Mouse (Mus musculus) limb, embryonic 15.5 days (tissue): ENCODE measurements around the gene Pitpna. TPM values are rescaled to one million over a fixed set of nuclear protein-coding genes. Genes with fewer than 3 reads are reported as not detected.

Experiments used
- ATAC-seq: fragments of 200-750 bp; cut with Nextera tagmentation; 2 replicates; pipeline ENCODE4 v1.8.0; 2017; ENCODE audit warnings: low read depth, moderate TSS enrichment; ENCODE audit not compliant: insufficient number of reproducible peaks, low FRiP score, low TSS enrichment
- H3K27ac ChIP-seq: fragments of 300-500 bp; sonication (generic); 2 replicates; pipeline ENCODE4 v1.5.1; 2015; ENCODE audit warnings: moderate library complexity, mild to moderate bottlenecking, inconsistent platforms
- H3K27me3 ChIP-seq: fragments of 300-500 bp; sonication (generic); 2 replicates; pipeline ENCODE4 v1.6.1; 2015; ENCODE audit warnings: inconsistent platforms
- H3K36me3 ChIP-seq: fragments of 300-500 bp; sonication (generic); 2 replicates; pipeline ENCODE4 v1.6.1; 2015; ENCODE audit warnings: inconsistent platforms
- H3K4me1 ChIP-seq: fragments of 300-500 bp; sonication (generic); 2 replicates; pipeline ENCODE4 v1.6.1; 2015; ENCODE audit warnings: inconsistent platforms
- H3K4me2 ChIP-seq: fragments of 300-500 bp; sonication (generic); 2 replicates; pipeline ENCODE4 v1.6.1; 2015; ENCODE audit warnings: mild to moderate bottlenecking, inconsistent platforms
- H3K4me3 ChIP-seq: fragments of 300-500 bp; sonication (generic); 2 replicates; pipeline ENCODE4 v1.5.1; 2015; ENCODE audit warnings: mild to moderate bottlenecking, inconsistent platforms
- H3K9ac ChIP-seq: fragments of 300-500 bp; sonication (generic); 2 replicates; pipeline ENCODE4 v1.6.1; 2015; ENCODE audit warnings: inconsistent platforms
- H3K9me3 ChIP-seq: fragments of 300-500 bp; sonication (generic); 2 replicates; pipeline ENCODE4 v1.6.1; 2016; ENCODE audit warnings: inconsistent platforms
- WGBS: fragments of 180-500 bp; shearing (Covaris S2); methylation state at CpG from one replicate; pipeline ENCODE4 v1.1.7; 2015; 5-methylcytosine and 5-hydroxymethylcytosine counted together
- polyA plus RNA-seq: library from polyadenylated mRNA; unstranded; fragments of >200 nt; fragmentation: Nextera tagmentation; extraction: Ambion mirVana; gene quantifications from 2 replicates; pipeline ENCODE4 v1.2.1, GENCODE M21; 2015

Pitpna gene
- polyA plus RNA-seq, 1 experiment from 2014 or later, result 65.4 TPM

DNA sequence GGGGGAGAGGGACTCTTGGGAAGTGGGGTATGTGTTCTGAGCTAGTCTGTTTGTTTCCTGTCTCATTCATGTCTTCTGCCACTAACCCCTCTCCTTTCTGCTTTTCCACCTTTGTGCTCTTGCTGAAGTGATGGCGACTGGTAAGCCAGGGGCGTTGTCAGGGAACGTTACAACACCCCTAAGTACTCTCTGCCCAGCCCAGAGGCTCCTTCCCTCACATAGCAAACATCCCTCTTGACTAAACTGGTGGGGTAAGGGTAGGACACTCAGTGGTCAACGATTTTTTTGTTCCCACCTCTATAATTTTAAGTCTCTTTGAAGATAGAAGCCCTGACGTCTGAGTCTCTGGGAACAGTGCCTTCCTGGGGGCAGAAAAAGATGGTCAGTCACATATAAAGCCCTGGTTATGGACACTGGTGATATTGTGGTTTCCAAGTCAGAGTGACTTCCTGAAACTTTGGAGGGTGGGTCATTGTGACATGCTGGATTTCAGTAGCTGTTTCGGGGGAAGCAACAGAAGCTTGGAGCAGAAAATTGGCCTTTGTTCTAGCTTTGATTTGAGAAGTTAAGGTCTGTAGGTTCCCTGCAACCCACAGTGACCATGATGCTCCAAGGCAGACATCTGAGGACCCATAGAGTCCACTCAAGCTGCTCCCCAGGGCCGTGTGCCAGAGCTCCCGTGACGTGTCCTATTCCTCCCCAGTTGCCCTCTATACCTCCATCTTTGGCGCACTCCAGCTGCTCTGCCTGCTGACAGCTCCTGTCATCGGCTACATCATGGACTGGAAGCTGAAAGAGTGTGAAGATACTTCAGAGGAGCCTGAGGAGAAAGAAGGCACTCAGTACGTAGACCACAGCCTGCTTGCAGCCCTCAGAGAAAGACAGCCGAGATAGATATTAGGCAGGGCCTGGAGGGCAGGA, 21.4 kb upstream of the Pitpna start:
- Histone ChIP-seq H3K4me1 (peaks cover 7% of the 10 kb centered on the region), H3K4me2 (no peak overlapping the region), H3K9ac (no peak overlapping the region), H3K27ac (no peak overlapping the region), H3K9me3 (no peaks in the 10 kb centered on the region), H3K4me3 (no peak overlapping the region), H3K36me3 (no peaks in the 10 kb centered on the region), H3K27me3 (no peaks in the 10 kb centered on the region)
- 76% methylated on average over 13 of the region's 13 CpGs for WGBS
- ATAC-seq, result no peak

DNA sequence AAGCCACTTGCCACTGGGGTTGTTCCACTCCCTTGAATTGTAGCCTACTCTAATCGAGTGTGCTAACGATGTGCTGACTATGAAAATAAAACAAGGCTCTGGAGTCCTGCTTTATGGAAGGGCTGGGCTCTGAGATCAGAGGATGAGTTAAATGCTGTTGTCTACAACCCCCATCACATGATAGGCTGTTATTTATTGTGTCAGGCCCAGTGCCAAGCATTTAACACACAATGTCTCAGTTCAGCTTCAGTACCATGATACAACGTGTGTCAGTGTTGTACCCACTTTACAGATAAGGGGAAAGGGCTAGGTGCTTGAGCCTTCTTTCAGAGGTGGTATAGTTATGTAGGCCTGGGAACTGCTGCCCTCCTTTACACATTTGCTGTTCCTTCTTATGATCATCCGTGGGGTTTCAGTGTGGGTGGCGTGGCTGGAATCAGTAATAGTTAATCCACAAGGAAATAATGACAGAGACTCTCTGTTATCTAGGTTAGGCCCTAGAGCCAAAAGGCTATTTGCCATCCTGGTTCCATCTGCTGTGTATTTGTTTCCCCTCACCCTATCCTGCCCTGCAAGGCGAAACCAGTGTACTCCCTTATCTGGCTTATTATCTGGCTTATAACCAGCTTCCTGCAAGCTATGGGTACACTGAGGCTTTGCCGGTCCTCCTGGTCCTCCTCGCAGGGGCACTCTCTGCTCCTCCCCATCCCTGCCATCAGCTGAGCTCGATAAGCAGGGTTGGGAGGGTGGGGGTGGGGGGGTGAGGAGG, 20.4 kb upstream of the Pitpna start:
- H3K27ac ChIP-seq, result no peak overlapping the region
- no peak for ATAC-seq
- H3K9me3 ChIP-seq, result no peaks in the 10 kb centered on the region
- 52% methylated on average over 9 of the region's 9 CpGs for WGBS
- no peak overlapping the region for H3K4me3 ChIP-seq
- H3K4me2 ChIP-seq, result no peak overlapping the region
- no peaks in the 10 kb centered on the region for H3K27me3 ChIP-seq
- H3K4me1 ChIP-seq, result peaks cover 16% of the 10 kb centered on the region
- no peaks in the 10 kb centered on the region for H3K36me3 ChIP-seq
- H3K9ac ChIP-seq, result no peak overlapping the region

DNA sequence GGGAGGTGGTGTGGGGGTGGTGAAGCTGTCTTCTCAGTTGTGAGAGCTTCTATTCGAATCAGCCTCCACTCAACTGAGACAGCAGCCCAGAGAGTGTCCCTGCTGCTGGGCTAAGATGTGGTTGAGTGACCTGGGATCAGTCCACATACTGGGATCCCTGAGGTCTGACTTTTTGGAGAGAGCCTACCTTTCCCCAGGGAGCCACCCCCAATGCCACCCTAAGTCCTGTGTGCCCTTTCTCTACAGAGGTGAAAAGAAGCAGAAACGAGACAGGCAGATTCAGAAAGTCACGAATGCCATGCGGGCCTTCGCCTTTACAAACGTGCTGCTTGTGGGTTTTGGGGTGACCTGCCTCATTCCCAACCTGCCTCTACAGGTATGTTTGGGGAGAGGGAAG, 19.8 kb upstream of the Pitpna start:
- no peak overlapping the region for H3K27ac ChIP-seq
- WGBS, result 85% methylated on average over 6 of the region's 6 CpGs
- H3K4me2 ChIP-seq, result no peak overlapping the region
- peaks cover 21% of the 10 kb centered on the region for H3K4me1 ChIP-seq
- no peak overlapping the region for H3K9ac ChIP-seq
- no peak for ATAC-seq
- H3K36me3 ChIP-seq, result no peaks in the 10 kb centered on the region
- H3K27me3 ChIP-seq, result no peaks in the 10 kb centered on the region
- no peak overlapping the region for H3K4me3 ChIP-seq
- no peaks in the 10 kb centered on the region for H3K9me3 ChIP-seq

DNA sequence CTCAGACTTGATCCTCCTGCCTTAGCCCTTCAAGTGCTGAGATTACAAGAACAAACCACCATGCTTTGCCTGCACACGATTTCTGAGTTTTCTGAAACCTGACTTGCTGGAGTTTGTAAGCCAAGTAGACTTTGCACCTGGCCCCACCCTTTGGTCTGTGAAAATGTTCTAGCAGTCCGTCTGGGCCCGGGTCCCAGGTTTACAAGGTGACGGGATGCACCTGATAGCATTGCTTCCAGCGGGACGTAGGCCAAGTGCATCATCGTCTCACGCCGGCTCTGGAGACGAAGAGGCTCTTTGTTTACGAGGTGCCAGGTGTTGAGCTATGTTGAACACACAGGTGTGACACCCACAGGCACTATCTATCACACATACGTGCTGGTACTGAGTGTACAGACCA, 18.9 kb upstream of the Pitpna start:
- WGBS, result 84% methylated on average over 12 of the region's 12 CpGs
- ATAC-seq, result no peak
- no peaks in the 10 kb centered on the region for H3K27me3 ChIP-seq
- H3K4me2 ChIP-seq, result no peak overlapping the region
- H3K4me1 ChIP-seq, result peaks cover 23% of the 10 kb centered on the region
- H3K36me3 ChIP-seq, result no peaks in the 10 kb centered on the region
- no peak overlapping the region for H3K4me3 ChIP-seq
- no peak overlapping the region for H3K27ac ChIP-seq
- H3K9me3 ChIP-seq, result no peaks in the 10 kb centered on the region
- H3K9ac ChIP-seq, result no peak overlapping the region

DNA sequence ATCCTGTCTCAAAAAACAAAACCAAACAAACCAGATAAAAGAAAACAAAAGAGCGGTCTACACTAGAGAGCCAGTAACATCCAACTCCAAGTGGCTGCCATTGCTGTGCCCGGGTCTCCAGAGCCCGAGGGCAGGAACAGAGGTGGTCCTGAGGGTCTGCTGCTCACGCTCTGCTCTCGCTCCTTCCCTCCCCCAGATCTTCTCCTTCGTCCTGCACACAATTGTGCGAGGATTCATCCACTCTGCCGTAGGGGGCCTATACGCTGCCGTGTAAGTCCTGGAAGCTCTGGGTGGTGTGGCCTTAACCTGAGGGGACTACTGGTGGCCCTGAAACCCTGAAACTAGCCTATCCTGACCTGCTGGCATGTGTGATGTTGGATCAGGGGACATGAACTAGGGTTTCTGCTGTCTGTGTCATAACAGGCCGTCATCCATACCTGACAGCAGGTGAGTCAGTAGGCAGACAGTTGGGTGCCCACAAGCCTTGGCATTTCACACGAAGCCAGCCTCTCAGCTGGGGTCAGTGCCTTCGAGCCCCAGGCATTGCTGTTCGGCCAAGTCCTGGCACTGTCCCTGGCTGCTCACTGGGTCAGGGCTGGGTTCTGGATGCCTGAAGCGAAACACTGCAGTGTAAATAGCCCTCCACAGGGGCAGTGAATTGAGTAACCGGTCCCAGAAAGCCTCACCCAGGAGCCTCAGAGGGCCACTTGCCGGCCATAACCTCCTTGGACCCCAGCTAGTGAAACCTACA, 17.3 kb upstream of the Pitpna start:
- Histone ChIP-seq H3K4me2 (no peak overlapping the region), H3K27me3 (no peaks in the 10 kb centered on the region), H3K4me3 (no peak overlapping the region), H3K9ac (no peak overlapping the region), H3K9me3 (no peaks in the 10 kb centered on the region), H3K4me1 (peaks cover 23% of the 10 kb centered on the region), H3K36me3 (no peaks in the 10 kb centered on the region), H3K27ac (no peak overlapping the region)
- ATAC-seq, result no peak
- WGBS, result 88% methylated on average over 17 of the region's 17 CpGs

DNA sequence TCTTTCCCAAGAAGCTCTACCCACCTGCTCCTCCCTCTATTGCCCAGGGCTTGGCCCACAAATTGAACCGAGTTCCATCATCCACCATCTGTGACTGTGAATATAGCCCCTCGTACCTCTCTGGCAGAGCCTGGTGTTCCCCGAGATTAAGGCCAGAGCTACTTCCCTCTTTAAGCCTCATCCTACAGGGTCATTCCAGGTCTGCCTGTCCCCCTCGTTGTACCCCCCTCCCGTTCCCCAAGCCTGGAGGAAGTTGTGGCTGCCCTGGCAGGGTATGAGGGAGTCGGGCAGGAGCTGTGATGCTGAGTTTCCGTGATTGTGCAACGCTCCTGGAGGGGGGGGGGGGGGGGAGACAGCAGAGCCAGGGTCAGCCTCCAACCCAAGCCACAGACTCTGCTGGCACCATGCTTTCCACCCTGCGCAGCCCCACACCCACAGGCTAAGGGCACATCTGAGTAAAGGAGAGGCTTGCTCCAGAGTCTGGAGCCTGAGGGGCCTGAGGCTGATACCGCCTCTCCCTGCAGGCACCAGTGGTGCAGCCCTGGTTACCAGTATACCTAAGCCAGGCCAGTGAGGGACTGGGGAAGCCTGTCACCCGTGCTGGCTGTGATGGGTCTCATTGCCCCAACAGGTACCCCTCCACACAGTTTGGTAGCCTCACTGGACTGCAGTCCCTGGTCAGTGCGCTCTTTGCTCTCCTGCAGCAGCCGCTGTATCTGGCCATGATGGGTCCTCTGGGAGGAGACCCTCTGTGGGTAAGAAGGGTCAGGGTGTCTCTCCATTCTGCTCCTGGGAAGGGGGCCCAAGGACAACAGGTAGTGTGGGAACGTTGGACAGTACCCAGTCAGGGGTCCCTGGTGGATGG, 16.5 kb upstream of the Pitpna start:
- WGBS, result 63% methylated on average over 12 of the region's 14 CpGs
- H3K36me3 ChIP-seq, result no peaks in the 10 kb centered on the region
- H3K9ac ChIP-seq, result no peak overlapping the region
- no peak overlapping the region for H3K4me2 ChIP-seq
- no peaks in the 10 kb centered on the region for H3K27me3 ChIP-seq
- H3K4me3 ChIP-seq, result no peak overlapping the region
- ATAC-seq, result no peak
- no peak overlapping the region for H3K27ac ChIP-seq
- H3K4me1 ChIP-seq, result peaks cover 23% of the 10 kb centered on the region
- no peaks in the 10 kb centered on the region for H3K9me3 ChIP-seq

DNA sequence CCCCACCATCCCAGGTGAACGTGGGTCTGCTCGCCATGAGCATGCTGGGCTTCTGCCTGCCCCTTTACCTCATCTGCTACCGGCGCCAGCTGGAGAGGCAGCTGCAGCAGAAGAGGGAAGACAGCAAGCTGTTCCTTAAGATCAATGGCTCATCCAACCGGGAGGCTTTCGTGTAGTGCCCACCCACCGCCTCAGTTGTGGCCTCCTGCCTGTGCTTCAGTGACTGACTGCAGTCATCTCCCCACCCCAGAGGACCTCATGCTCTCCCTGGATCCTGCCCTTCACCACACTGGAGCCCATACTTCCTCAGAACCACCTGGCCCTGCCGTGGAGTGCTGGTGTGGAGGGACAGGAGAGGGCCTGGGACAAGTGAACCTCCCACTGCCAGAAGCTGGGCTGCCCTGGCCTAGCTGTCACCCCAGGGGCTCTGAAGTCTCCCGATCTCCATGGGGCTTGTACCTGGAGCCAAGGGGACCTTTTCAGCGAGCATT, 15.6 kb upstream of the Pitpna start:
- H3K27me3 ChIP-seq, result no peaks in the 10 kb centered on the region
- 20% methylated on average over 10 of the region's 10 CpGs for WGBS
- no peak overlapping the region for H3K27ac ChIP-seq
- peaks cover 21% of the 10 kb centered on the region for H3K4me1 ChIP-seq
- H3K36me3 ChIP-seq, result no peaks in the 10 kb centered on the region
- peak overlapping the region; percentile 6; the same call in 1 of the 2 replicates for H3K4me2 ChIP-seq
- ATAC-seq, result no peak
- no peaks in the 10 kb centered on the region for H3K9me3 ChIP-seq
- no peak overlapping the region for H3K9ac ChIP-seq
- H3K4me3 ChIP-seq, result no peak overlapping the region

DNA sequence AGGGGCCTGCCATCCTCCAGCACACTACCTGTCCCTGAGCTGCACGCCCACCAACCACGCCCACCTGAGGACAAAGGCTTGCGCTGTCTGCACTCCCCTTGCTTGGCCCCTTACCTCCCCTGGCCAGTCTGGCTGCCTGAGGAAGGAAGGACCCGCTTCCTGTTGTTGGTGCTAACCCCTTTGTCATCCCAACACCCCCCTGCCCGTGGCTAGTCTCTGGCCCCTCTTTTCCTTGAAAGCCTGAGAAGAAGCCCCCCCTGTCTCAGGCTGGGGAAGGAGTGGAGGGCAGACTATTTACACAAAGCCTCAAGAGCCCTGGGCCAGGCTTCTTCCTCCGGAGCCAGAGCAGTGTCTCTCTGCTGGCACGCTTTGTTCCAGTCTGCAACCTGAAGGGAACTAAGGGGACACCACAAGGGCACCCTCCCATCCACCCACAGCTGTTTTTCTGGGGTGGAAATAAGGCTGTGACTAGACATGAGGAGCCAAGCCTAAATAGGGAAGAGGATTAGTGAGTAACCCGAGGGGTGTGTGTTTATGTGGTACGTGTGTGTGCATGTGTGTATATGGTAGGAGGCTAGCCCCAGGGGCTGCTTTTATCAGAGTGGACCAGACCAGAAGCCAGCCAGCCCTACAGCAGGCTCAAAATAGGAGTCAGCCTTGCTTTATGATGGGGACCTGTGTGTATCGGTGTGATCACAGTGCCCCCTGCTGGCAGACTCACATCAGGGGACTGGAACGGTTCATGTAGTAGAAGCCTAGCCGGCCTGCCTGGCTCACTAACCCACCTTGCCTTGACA, 14.8 kb upstream of the Pitpna start:
- WGBS, result 8% methylated on average over 12 of the region's 12 CpGs
- H3K9ac ChIP-seq, result no peak overlapping the region

DNA sequence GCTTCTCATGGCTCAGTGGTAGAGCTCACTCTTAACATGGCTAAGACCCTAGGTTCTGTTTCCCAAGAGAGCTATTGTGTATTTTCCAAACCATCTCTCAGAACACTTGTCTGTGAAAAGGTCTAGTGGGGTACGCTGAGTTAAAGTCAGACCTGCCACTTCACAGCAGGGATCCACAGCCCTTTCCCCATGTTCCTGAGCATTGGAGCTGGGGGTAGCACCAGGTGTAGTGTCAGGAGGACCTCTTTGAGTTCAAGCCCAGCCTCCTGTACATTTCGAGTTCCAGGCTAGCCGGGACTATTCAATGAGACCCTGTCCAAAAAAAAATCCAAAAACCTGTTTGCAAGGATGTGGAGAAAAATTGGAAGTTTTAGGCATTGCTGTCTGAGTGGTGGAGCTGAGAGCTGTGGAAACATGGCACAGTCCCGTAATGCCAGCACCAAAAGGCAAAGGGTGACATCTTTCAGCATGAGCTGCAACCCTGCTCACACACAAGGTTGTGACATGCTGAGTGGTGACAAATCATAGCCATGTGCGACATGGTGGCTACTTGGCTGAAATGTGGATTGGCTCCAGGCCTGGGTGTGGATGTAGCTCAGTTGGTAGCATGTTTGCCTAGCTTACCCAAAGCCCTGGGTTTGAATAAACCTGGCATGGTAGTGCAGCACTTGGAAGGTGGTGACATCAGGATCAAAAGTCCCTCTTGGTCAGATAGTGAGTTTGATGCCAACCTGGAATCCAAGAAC, 13.3 kb upstream of the Pitpna start:
- Histone ChIP-seq H3K27me3 (no peaks in the 10 kb centered on the region), H3K27ac (no peak overlapping the region), H3K4me3 (no peak overlapping the region), H3K4me2 (no peak overlapping the region), H3K9ac (no peak overlapping the region), H3K36me3 (no peaks in the 10 kb centered on the region), H3K4me1 (peaks cover 21% of the 10 kb centered on the region), H3K9me3 (no peaks in the 10 kb centered on the region)
- no peak for ATAC-seq
- WGBS, result 80% methylated on average over 5 of the region's 5 CpGs

More for the DNA sequence above, 14.8 kb upstream of the Pitpna start:
- H3K9me3 ChIP-seq, result no peaks in the 10 kb centered on the region
- H3K4me1 ChIP-seq, result peaks cover 21% of the 10 kb centered on the region
- peak; percentile 79 for ATAC-seq
- peak overlapping the region; percentile 6; the same call in 1 of the 2 replicates for H3K4me2 ChIP-seq
- H3K27me3 ChIP-seq, result no peaks in the 10 kb centered on the region
- H3K27ac ChIP-seq, result no peak overlapping the region
- H3K4me3 ChIP-seq, result no peak overlapping the region
- H3K36me3 ChIP-seq, result no peaks in the 10 kb centered on the region

DNA sequence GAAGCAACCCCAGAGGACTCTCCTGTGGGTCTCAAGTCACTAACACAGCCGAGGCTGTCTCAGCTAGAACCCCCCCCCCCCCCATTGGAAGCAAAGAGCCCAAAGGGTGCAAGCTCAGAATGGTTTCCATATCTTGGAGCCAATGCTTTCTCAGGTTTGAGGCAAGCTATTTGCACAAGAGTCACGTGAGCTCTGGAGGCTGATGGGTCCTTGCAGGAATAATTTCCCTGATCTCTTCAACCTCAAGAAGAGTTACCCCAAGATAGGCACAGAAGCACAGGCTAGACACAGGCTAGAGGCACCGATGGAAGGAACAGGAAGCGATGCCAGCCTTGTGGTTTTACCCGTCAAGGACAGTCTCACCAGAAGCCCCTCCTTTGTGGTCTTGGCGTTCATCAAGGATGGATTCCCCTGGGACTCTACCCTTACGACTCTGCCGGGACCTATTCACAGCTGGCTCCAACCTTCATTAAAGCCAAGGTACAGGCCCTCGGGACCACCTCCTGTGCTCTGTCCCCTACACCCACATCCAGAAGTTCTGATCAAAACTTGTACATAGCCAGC, 12.3 kb upstream of the Pitpna start:
- 66% methylated on average over 9 of the region's 9 CpGs for WGBS
- Histone ChIP-seq H3K9ac (no peak overlapping the region), H3K36me3 (no peaks in the 10 kb centered on the region), H3K4me3 (no peak overlapping the region), H3K27ac (no peak overlapping the region), H3K27me3 (no peaks in the 10 kb centered on the region), H3K9me3 (no peaks in the 10 kb centered on the region), H3K4me1 (peaks cover 21% of the 10 kb centered on the region), H3K4me2 (no peak overlapping the region)
- no peak for ATAC-seq
